Mouse (Mus musculus) liver, embryonic 12.5 days (tissue): ENCODE measurements around the gene Alk. TPM values are rescaled to one million over a fixed set of nuclear protein-coding genes. Genes with fewer than 3 reads are reported as not detected.

ENCODE experiments used
- ATAC-seq: fragments of 200-750 bp; cut with Nextera tagmentation; 2 replicates; pipeline ENCODE4 v1.8.0; 2017; ENCODE audit warnings: moderate number of reproducible peaks, mild to moderate bottlenecking, moderate library complexity
- H3K27ac ChIP-seq: fragments of 300-500 bp; sonication (generic); 2 replicates; pipeline ENCODE4 v1.5.1; 2016; ENCODE audit warnings: mild to moderate bottlenecking
- H3K27me3 ChIP-seq: fragments of 300-500 bp; sonication (generic); replicated peaks from 2 replicates; pipeline ENCODE4 v1.6.1; 2016; ENCODE audit warnings: mild to moderate bottlenecking, moderate library complexity
- H3K36me3 ChIP-seq: fragments of 300-500 bp; sonication (generic); 2 replicates; pipeline ENCODE4 v1.6.1; 2016; ENCODE audit warnings: mild to moderate bottlenecking, moderate library complexity
- H3K4me1 ChIP-seq: fragments of 300-500 bp; sonication (generic); 2 replicates; pipeline ENCODE4 v1.6.1; 2016
- H3K4me2 ChIP-seq: fragments of 300-500 bp; sonication (generic); 2 replicates; pipeline ENCODE4 v1.6.1; 2016; ENCODE audit warnings: mild to moderate bottlenecking, moderate library complexity
- H3K4me3 ChIP-seq: fragments of 300-500 bp; sonication (generic); 2 replicates; pipeline ENCODE4 v1.5.1; 2016; ENCODE audit warnings: mild to moderate bottlenecking, moderate library complexity
- H3K9ac ChIP-seq: fragments of 300-500 bp; sonication (generic); 2 replicates; pipeline ENCODE4 v1.6.1; 2016; ENCODE audit warnings: mild to moderate bottlenecking, moderate library complexity
- H3K9me3 ChIP-seq: fragments of 300-500 bp; sonication (generic); replicated peaks from 2 replicates; pipeline ENCODE4 v1.6.1; 2016; ENCODE audit warnings: mild to moderate bottlenecking, moderate library complexity
- WGBS: fragments of 180-500 bp; shearing (Covaris S2); methylation state at CpG from one replicate; pipeline ENCODE4 v1.1.7; 2016; ENCODE audit not compliant: insufficient replicate concordance; 5-methylcytosine and 5-hydroxymethylcytosine counted together
- polyA plus RNA-seq: library from polyadenylated mRNA; unstranded; fragments of >200 nt; fragmentation: Nextera tagmentation; extraction: Ambion mirVana; gene quantifications from 2 replicates; pipeline ENCODE4 v1.2.1, GENCODE M21; 2016

The Alk gene
- polyA plus RNA-seq, 1 experiment from 2014 or later = 0.14 TPM

GRCm38 (mm10) chr17:72368991-72369390 lies 235.4 kb downstream of the Alk start:
- no peak overlapping the region for H3K4me3 ChIP-seq
- ATAC-seq = no peak
- H3K4me2 ChIP-seq = no peak overlapping the region
- H3K27ac ChIP-seq = no peak overlapping the region
- 67% methylated on average over 4 of the region's 4 CpGs for WGBS
- no peaks in the 10 kb centered on the region for H3K36me3 ChIP-seq
- H3K9ac ChIP-seq = no peak overlapping the region
- no peaks in the 10 kb centered on the region for H3K27me3 ChIP-seq
- peaks cover 13% of the 10 kb centered on the region; the same call in 1 of the 2 replicates for H3K9me3 ChIP-seq
- H3K4me1 ChIP-seq = no peaks in the 10 kb centered on the region

- H3K9me3 ChIP-seq = peaks cover 12% of the 10 kb centered on the region; the same call in 1 of the 2 replicates
Measured at GRCm38 (mm10) chr17:72362811-72363496, 241.5 kb downstream of the Alk start.

GRCm38 (mm10) chr17:72361961-72362360 lies 242.5 kb downstream of the Alk start:
- Histone ChIP-seq H3K4me3 (no peak overlapping the region), H3K27me3 (no peaks in the 10 kb centered on the region), H3K9me3 (0 out of 2 replicates have a peak, but pooled peaks cover 5% of the 10 kb centered on the region), H3K27ac (no peak overlapping the region), H3K36me3 (no peaks in the 10 kb centered on the region), H3K4me2 (no peak overlapping the region), H3K9ac (no peak overlapping the region), H3K4me1 (no peaks in the 10 kb centered on the region)
- ATAC-seq = no peak
- WGBS = 62% methylated on average over 4 of the region's 4 CpGs

More at GRCm38 (mm10) chr17:72362811-72363496, 241.5 kb downstream of the Alk start:
- H3K27me3 ChIP-seq = no peaks in the 10 kb centered on the region
- no peak overlapping the region for H3K4me2 ChIP-seq
- WGBS = 77% methylated on average over 10 of the region's 10 CpGs
- H3K36me3 ChIP-seq = no peaks in the 10 kb centered on the region
- H3K27ac ChIP-seq = no peak overlapping the region
- no peak overlapping the region for H3K4me3 ChIP-seq
- H3K4me1 ChIP-seq = no peaks in the 10 kb centered on the region
- no peak for ATAC-seq
- no peak overlapping the region for H3K9ac ChIP-seq

GRCm38 (mm10) chr17:72356759-72357302 lies 247.6 kb downstream of the Alk start:
- Histone ChIP-seq H3K36me3 (no peaks in the 10 kb centered on the region), H3K9me3 (no peaks in the 10 kb centered on the region; the same call in 1 of the 2 replicates), H3K27me3 (no peaks in the 10 kb centered on the region), H3K9ac (no peak overlapping the region), H3K27ac (no peak overlapping the region), H3K4me1 (no peaks in the 10 kb centered on the region), H3K4me3 (no peak overlapping the region), H3K4me2 (no peak overlapping the region)
- ATAC-seq = no peak
- 57% methylated on average over 5 of the region's 5 CpGs for WGBS

GRCm38 (mm10) chr17:72339437-72339836 lies 265.0 kb downstream of the Alk start:
- WGBS = 80% methylated on average over 4 of the region's 4 CpGs
- no peak for ATAC-seq

GRCm38 (mm10) chr17:72332909-72333308 lies 271.5 kb downstream of the Alk start:
- 69% methylated on average over 4 of the region's 4 CpGs for WGBS

More at GRCm38 (mm10) chr17:72339437-72339836, 265.0 kb downstream of the Alk start:
- Histone ChIP-seq H3K36me3 (no peaks in the 10 kb centered on the region), H3K9me3 (no peaks in the 10 kb centered on the region), H3K27ac (no peak overlapping the region), H3K9ac (no peak overlapping the region), H3K4me2 (no peak overlapping the region), H3K4me1 (no peaks in the 10 kb centered on the region), H3K4me3 (no peak overlapping the region), H3K27me3 (no peaks in the 10 kb centered on the region)

GRCm38 (mm10) chr17:72325941-72326340 lies 278.5 kb downstream of the Alk start:
- Histone ChIP-seq H3K4me2 (no peak overlapping the region), H3K4me3 (no peak overlapping the region), H3K27me3 (no peaks in the 10 kb centered on the region), H3K27ac (no peak overlapping the region), H3K9me3 (no peaks in the 10 kb centered on the region), H3K9ac (no peak overlapping the region), H3K4me1 (no peaks in the 10 kb centered on the region), H3K36me3 (no peaks in the 10 kb centered on the region)
- WGBS = 71% methylated on average over 4 of the region's 4 CpGs
- ATAC-seq = no peak

More at GRCm38 (mm10) chr17:72332909-72333308, 271.5 kb downstream of the Alk start:
- no peak overlapping the region for H3K9ac ChIP-seq
- H3K36me3 ChIP-seq = no peaks in the 10 kb centered on the region
- H3K4me2 ChIP-seq = no peak overlapping the region
- H3K9me3 ChIP-seq = no peaks in the 10 kb centered on the region
- no peak overlapping the region for H3K27ac ChIP-seq
- H3K27me3 ChIP-seq = no peaks in the 10 kb centered on the region
- no peak overlapping the region for H3K4me3 ChIP-seq
- H3K4me1 ChIP-seq = no peaks in the 10 kb centered on the region
- no peak for ATAC-seq

- H3K27ac ChIP-seq = no peak overlapping the region
- H3K27me3 ChIP-seq = no peaks in the 10 kb centered on the region
- no peak overlapping the region for H3K4me3 ChIP-seq
- H3K9ac ChIP-seq = no peak overlapping the region
- H3K9me3 ChIP-seq = no peaks in the 10 kb centered on the region
- no peak overlapping the region for H3K4me2 ChIP-seq
- H3K4me1 ChIP-seq = no peaks in the 10 kb centered on the region
- no peak for ATAC-seq
- no peaks in the 10 kb centered on the region for H3K36me3 ChIP-seq
Measured at GRCm38 (mm10) chr17:72319576-72319975, 284.9 kb downstream of the Alk start.

- 52% methylated on average over 5 of the region's 5 CpGs for WGBS
- no peak for ATAC-seq
Measured at GRCm38 (mm10) chr17:72299651-72300050, 304.8 kb downstream of the Alk start.

GRCm38 (mm10) chr17:72296349-72296748 lies 308.1 kb downstream of the Alk start:
- Histone ChIP-seq H3K4me1 (no peaks in the 10 kb centered on the region), H3K4me3 (no peak overlapping the region), H3K9ac (no peak overlapping the region), H3K9me3 (no peaks in the 10 kb centered on the region; the same call in 1 of the 2 replicates), H3K27me3 (no peaks in the 10 kb centered on the region), H3K36me3 (no peaks in the 10 kb centered on the region), H3K4me2 (no peak overlapping the region), H3K27ac (no peak overlapping the region)
- no peak for ATAC-seq
- 79% methylated on average over 1 of the region's 1 CpGs for WGBS

More at GRCm38 (mm10) chr17:72299651-72300050, 304.8 kb downstream of the Alk start:
- Histone ChIP-seq H3K4me2 (no peak overlapping the region), H3K9me3 (no peaks in the 10 kb centered on the region), H3K4me1 (no peaks in the 10 kb centered on the region), H3K27me3 (no peaks in the 10 kb centered on the region), H3K36me3 (no peaks in the 10 kb centered on the region), H3K27ac (no peak overlapping the region), H3K4me3 (no peak overlapping the region), H3K9ac (no peak overlapping the region)

GRCm38 (mm10) chr17:72293267-72293580 lies 311.2 kb downstream of the Alk start:
- no peak overlapping the region for H3K9ac ChIP-seq
- 60% methylated on average over 3 of the region's 3 CpGs for WGBS
- no peak for ATAC-seq
- no peaks in the 10 kb centered on the region; the same call in 1 of the 2 replicates for H3K9me3 ChIP-seq
- no peaks in the 10 kb centered on the region for H3K4me1 ChIP-seq
- H3K27ac ChIP-seq = no peak overlapping the region
- H3K36me3 ChIP-seq = no peaks in the 10 kb centered on the region
- H3K27me3 ChIP-seq = no peaks in the 10 kb centered on the region
- H3K4me2 ChIP-seq = no peak overlapping the region
- no peak overlapping the region for H3K4me3 ChIP-seq

GRCm38 (mm10) chr17:72292444-72293266 lies 311.8 kb downstream of the Alk start:
- Histone ChIP-seq H3K4me3 (no peak overlapping the region), H3K36me3 (no peaks in the 10 kb centered on the region), H3K27ac (no peak overlapping the region), H3K4me1 (no peaks in the 10 kb centered on the region), H3K9ac (no peak overlapping the region), H3K4me2 (no peak overlapping the region), H3K27me3 (no peaks in the 10 kb centered on the region), H3K9me3 (no peaks in the 10 kb centered on the region; the same call in 1 of the 2 replicates)
- no peak for ATAC-seq
- WGBS = 76% methylated on average over 6 of the region's 6 CpGs
